Mouse (Mus musculus): ENCODE data around the gene Zfp120.
A peak's percentile ranks its signal among the peaks of the same experiment; 100 is the strongest.
"Not testable (repeated sequence)": the region's sequence is repeated elsewhere in the genome, so short reads cannot be mapped to it uniquely, and the experiment has no call there.

Zfp120 gene

GRCm38 (mm10) chr2:150136435-150136897, at the start of gene Zfp120:
Gene Zfp120, minus strand, starts transcription at chr2:150136708.
- DNase-seq (ENCODE audit: low spot score): peak; percentile 78

- DNase-seq (ENCODE audit: low spot score): not testable (repeated sequence)
Measured at GRCm38 (mm10) chr2:150181570-150181999, 45.1 kb upstream of the Zfp120 start, which contains the start of gene Gm14139. Gene Gm14139, plus strand, starts transcription at chr2:150181755.

GRCm38 (mm10) chr2:150181046-150181445, 44.5 kb upstream of the Zfp120 start:
- DNase-seq (ENCODE audit: low spot score): not testable (repeated sequence)

GRCm38 (mm10) chr2:150179579-150179978, 43.1 kb upstream of the Zfp120 start, which contains the start of gene Gm10770:
Gene Gm10770, minus strand, starts transcription at chr2:150179679.
- not testable (repeated sequence) for DNase-seq (ENCODE audit: low spot score)

- DNase-seq (ENCODE audit: low spot score): no peak
Measured at GRCm38 (mm10) chr2:150173833-150174232, 37.3 kb upstream of the Zfp120 start.

GRCm38 (mm10) chr2:150166703-150167102, 30.2 kb upstream of the Zfp120 start:
- no peak for DNase-seq (ENCODE audit: low spot score)

GRCm38 (mm10) chr2:150132773-150133172, 3.7 kb downstream of the Zfp120 start:
- no peak for DNase-seq (ENCODE audit: low spot score)

- DNase-seq (ENCODE audit: low spot score): not testable (repeated sequence)
Measured at GRCm38 (mm10) chr2:150132002-150132401, 4.5 kb downstream of the Zfp120 start.

GRCm38 (mm10) chr2:150111247-150111912, 25.1 kb downstream of the Zfp120 start:
- DNase-seq (ENCODE audit: low spot score): no peak

GRCm38 (mm10) chr2:150099618-150100017, 36.9 kb downstream of the Zfp120 start:
- not testable (repeated sequence) for DNase-seq (ENCODE audit: low spot score)

All from testis, postnatal 10 days (tissue).